Mouse (Mus musculus): Measurements from ENCODE around the gene Slc9a9. TPM values are rescaled to one million over a fixed set of nuclear protein-coding genes. Genes with fewer than 3 reads are reported as not detected.
A peak's percentile ranks its signal among the peaks of the same experiment; 100 is the strongest.

Slc9a9 gene
- total RNA-seq, 2 experiments from 2014 or later: 1.6 to 2.4 TPM

GRCm38 (mm10) chr9:95158916-95159315 lies 489.2 kb downstream of the Slc9a9 start:
- DNase-seq: no peak

DNA sequence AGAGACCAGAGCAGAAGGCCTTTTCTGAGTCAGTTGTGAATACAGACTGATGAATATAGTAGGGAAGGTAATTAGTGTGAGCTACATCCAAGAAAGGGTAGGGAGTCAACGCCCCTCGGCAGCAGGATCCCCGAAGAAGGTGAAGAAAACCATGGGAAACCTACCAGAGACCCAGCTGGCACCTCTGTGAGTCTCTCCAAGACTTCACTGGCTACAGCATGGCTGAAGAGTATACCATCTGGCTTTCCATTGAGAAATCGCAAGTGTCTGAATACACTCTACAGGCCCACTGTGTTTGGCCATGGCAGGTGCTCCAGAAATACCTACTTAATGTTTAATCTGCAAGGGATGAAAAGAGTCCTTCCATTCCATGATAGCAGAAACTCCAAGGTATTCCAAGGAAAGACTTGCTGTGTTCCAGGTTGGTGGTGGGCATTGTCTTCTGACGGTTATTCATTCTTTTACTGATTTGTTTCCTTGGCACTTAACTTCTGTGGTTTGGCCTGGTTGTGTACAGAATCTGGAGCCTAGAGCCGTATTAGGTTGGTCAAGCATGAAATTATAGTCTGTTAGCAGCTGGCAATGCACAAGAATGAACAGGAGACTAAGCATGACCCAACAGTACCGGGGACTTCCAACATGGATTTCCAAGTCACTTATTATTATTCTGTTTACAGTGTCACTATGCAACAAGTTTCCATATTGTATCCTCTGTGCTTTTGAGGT lies 491.0 kb downstream of the Slc9a9 start:
- DNase-seq: no peak

DNA sequence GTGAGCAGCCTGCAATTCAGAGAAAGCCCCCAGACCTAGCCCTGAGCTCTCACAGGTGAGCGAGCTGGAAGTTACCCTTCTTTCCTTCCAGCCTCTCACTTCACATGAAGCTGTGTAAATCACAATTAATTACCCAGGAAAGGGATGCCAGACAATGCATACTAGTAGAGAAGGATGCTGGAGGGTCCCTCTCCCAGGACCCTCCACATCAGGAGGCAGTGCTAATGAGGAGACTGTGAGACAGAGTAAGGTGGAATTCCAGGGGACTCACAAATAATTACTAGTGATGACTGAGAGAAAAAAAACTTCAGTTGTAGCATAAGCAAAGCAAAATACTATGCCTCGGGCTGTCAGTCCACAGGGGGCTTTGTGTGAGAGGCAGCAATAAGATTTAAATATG lies 492.0 kb downstream of the Slc9a9 start:
- DNase-seq: no peak

DNA sequence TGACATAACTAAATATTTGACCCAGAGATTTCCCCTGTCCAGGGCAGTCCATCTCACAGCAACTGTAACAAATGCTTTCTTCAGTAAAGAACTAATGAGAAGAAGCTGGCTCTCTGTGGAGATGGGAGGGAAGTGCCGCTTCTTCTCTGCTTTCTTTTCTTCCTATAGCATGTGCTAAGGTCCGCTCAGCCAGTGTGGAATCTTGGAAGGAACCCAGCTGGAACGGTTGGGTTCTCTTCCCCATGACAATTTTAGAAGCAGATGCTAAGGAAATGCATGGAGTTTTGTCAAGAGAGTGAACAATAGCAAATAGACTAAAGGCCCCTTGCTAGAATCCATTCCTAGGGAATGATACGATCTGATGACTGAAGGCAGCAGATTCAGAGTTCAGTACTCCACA lies 496.5 kb downstream of the Slc9a9 start:
- DNase-seq: peak in 1 of 2 experiments; percentile 49

DNA sequence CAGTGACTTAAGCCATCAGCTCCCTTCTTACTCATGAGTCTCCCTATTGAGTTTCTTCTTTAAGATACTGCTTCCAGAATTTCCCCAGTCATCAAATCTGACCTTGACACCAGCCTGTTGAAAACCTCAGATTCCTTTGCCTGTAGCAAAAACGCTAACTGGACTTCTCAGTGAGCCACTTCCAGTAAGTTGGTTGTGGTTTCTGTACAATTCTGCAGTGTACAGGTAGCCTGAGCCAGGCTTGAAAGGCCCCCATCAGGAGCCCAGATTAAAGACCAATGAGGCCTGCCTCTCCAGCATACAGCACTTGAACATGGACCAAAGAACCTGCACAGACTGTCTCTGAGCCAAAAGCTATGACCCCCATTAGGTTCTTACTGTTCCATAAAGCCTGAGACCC lies 498.1 kb downstream of the Slc9a9 start:
- DNase-seq: no peak

- no peak for DNase-seq
Observed at GRCm38 (mm10) chr9:95168487-95169008, 498.8 kb downstream of the Slc9a9 start.

GRCm38 (mm10) chr9:95178170-95178569 lies 508.5 kb downstream of the Slc9a9 start:
- DNase-seq: no peak

GRCm38 (mm10) chr9:95180005-95180404 lies 510.3 kb downstream of the Slc9a9 start:
- DNase-seq: no peak

- DNase-seq: no peak
Observed at GRCm38 (mm10) chr9:95180569-95180968, 510.9 kb downstream of the Slc9a9 start.

DNA sequence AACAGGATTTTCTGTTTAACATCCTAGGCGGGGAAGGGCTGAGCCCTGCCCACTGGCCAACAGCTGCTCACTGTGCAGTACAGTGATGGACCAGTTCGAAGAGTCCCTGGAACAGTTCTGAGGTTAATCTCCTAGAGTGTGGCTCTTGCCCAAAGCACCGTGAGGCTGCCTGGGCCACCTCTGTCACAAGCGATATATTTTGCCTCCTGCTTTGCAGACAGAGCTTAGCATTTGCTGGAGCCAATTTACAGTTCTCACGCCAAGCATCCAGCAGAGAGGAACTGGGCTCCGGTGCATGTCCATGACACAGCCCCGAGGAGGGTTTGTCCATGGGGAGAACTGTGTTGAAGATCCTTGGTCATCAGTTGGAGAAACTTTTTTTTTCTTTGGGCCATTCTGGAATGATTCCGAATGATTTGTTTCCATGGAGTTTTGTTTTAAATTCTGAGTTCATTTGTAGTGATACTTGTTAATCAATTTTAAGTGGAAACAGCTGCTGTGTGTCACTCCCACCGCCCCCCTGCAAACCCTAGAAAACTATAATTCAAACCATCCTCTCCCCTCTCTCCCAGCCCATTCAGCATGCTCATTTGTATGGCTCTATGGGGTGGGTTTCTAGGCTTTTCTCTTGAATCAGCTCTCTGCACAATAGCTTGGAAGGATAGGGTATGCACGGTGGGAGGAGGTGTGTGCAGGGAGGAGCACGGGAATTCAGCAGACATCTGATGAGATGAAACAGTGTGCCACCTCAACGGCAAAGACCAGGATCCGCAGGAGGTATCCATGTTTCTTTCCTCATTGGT lies 511.7 kb downstream of the Slc9a9 start:
- peak in 1 of 2 experiments; percentile 17 for DNase-seq

DNA sequence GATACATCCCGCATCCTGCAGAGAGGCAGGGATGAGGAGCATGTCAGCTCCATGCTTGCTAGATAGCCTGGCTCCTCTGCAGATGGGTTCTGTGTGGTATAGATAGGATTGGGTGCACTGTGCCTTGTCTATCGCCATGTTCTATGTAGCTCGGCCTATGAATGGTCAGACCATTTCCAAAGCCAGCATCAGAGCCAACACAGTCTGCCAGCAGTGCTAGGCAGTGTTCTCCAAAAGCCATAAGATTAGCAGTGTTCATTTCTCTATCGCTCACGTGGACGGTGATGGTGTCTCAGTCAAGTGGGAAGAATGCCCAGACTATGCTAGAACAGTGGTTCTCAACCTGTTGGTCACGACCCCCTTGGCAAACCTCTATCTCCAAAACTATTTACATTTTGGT lies 512.6 kb downstream of the Slc9a9 start:
- DNase-seq: no peak

DNA sequence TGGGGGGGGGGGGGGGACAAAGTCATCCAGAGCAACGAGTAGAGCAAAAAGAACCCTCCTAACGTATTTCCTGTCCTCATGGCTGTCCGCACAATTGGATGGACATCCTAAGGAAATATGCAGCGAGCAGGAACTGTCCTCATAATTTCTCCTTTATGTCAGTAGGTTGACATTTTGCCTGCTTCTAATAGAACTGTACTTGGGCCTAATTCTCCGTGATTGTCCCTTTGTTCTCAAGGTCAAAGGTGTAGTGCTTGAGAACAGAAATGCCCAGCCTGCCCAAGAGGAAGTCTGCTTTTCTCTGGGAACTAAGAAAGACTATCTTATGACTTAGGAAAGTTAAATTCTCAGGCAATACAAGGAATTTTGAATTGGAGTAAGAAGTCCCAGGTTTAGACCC lies 514.7 kb downstream of the Slc9a9 start:
- DNase-seq: no peak

DNA sequence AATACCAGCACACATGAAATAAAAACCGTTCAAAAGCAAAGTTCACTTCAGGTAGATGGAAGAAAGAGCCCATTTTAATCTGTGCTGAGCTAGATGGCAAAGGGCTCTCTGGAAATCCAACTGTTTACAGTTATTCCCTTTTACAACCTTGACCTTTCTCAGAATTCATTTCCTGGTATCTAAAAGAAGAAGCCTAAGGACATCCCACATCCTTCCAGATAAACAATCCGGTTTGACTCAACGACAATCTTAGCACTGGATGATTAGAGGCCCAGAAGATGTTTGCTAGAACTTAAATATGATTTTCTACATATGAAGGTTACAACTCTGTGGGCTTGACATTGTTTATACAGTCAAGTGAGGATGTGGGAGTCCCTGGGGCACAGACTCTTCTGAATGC lies 516.1 kb downstream of the Slc9a9 start:
- DNase-seq: no peak

DNA sequence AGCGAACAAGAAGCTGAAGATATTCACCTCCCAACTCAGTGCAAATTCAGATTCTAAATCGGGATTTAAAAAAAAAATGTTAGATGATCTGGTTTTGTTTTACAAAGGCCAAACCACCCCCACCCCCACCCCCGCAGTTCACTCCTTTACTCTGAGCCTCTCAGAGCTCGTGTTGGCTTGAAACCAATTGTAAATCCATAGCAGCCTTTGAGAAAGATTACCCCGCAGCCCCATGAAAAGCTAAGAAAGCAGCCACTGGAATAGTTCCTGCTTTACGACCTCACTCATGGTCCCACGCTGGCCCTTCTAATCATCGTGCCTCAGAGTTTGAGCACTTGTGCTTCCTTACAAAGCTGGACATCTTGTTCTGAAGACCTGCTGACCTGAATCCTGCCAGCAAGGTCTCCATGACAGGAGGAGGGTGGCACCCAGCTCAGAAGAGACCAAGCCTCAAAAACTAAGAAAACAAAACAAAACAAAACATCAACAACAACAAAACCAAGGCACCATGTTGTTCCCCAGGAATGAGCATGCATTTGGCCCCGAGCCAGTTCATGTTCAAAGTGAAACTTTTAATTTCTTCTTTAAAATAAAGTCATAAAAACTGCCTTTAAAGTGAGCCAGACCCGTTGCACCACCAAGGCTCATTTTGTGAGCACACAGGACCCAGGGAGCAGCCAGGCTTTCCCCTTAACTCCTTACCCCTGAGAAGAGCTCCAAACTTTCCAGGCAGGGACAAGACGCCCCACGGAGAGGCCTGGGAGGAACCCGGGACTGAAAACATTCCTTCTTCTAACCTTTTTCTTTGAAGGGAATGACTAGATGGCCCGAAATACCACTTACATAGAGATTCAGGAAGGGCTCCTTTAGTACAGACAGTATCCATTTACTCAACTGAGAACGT lies 516.9 kb downstream of the Slc9a9 start:
- peak in 1 of 2 experiments; percentile 33 for DNase-seq

GRCm38 (mm10) chr9:95188362-95189217 lies 518.9 kb downstream of the Slc9a9 start:
- peak; percentile 68 to 77 for DNase-seq

DNA sequence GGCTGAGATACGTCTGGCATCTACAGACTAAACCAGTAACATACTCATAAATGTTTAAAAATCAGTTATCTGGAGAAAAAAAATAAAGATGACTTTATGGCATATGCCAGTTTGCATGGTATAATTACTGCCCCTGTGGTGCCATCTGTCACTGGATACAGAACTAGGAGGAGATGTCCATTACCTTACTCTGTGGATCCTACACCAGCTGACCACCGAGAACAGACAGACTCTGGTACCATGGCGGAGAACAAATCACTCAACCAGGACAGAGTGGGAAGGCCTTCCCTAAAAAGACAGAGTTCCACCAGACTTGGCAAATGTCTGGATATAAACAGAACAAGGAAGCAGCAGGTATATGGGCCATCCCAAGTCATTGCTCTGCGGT lies 519.5 kb downstream of the Slc9a9 start:
- DNase-seq: no peak

DNA sequence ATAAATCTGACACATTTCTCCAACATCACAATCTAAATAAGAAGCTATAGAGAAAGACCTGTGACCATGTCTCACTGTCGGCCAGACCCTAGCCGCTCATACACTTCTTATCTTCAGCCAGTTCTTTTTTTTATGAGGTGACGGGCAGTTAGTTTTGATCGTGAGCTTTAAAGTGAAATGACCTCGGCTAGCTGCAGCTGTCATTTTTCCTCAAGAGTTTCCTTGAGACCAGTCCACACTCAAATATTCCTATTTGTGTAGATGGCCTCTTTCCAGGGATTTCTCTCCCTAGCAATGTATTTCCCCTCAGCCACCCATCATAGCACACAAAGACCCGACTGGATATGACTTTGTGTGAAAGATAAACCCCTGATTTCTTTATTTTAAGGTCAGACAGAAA lies 521.7 kb downstream of the Slc9a9 start:
- DNase-seq: no peak

DNA sequence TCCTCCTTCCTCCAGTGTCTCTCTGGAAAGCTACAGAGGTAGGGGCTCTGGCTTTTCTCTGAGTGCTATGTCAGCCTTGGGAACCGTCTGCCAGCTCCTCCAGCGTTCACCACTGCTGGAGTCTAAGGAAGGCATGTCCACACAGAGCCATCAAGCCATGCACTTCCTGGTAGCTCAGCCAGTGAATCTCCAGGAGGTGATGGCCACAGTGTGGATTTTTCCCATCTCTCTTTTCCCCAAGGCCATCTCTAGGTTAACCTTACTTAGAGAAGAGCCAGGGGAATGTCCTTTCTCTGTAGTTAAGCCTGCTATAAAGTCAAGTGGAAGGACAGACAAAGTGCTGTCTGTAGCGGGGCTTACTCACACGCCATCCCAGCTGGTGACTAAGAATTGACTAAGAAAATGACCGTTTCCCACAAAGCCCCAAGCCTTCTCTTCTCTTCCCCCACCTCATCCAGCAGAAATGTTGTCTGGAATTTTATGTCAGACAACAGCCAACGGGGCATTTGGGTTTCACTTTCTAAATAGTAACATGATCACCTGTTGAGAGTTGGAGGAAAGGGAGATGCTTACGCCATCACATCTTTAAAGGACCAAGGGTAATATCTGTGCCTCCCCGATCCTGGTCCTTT lies 523.3 kb downstream of the Slc9a9 start:
- no peak for DNase-seq

DNA sequence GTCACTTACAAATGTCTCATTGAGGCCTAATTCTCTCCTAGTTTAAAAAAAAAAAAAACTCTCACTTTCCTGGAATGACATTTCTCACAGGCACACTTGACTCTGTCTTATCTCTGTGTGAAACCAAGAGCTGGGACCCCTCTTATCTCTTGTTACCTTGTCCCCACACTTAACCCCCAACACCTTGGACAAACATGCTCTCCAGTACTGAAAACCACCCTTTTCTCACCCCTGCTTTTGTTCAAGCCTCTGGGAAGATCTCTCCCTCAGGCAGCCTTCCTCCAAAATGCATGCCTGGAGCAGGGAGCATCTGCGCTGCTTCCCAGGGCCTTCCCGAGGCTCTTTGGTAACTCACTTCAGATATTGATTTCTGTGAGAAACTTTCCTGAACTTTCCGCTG lies 524.0 kb downstream of the Slc9a9 start:
- DNase-seq: no peak

DNA sequence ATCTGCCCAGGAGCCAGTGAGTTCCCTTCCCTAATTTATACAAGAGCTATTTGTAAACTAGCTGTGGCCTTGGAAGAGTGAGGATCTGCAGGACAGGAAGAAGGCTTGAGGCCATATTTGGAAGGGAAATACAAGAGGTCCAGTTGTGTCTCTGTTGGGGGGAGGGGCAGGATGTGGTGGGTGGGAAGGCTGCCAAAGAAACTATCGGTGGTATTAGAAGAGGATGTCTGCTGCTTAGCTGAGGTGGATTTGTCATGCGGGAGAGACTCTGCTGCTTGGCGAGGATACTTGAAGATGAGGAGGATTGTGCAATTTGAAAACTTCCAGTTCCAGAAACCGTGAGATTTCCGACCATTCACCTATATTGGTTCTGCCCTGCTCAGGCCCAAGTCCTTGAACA lies 524.4 kb downstream of the Slc9a9 start:
- DNase-seq: peak; percentile 57 to 74

DNA sequence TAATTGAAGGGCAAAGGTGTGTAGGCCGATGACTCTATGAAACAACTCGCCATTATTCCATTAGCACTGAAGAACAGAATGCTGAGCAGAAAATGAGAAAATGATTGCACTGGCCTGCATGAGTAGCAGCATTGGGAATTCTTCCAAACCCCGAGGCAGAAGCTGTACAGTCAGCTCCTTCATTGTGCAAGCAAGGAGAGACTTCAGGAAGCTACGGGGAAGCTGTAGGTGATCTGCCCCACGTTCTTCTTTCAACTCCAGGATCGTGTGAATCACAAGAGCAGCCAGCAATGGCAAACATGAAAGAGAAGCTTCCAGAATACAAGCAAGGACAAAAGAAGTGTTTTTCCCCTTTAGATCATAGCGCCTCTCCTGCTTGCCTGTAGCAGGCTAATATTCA lies 538.0 kb downstream of the Slc9a9 start:
- no peak for DNase-seq
